Mouse (Mus musculus) E14TG2a.4 (cell line): Measurements from ENCODE around the gene Hjurp.
A peak's percentile ranks its signal among the peaks of the same experiment; 100 is the strongest.

Experiments used
- H3K27me3 ChIP-seq: 2 replicates; pipeline ENCODE4 v1.6.1; 2014; ENCODE audit warnings: low read length, control low read depth; ENCODE audit not compliant: insufficient read depth
- H3K36me3 ChIP-seq: 2 replicates; pipeline ENCODE4 v1.6.1; 2014; ENCODE audit warnings: low read length, control low read depth; ENCODE audit not compliant: insufficient read depth
- H3K4me1 ChIP-seq: replicated peaks from 2 replicates; pipeline ENCODE4 v1.6.1; 2014; ENCODE audit warnings: low read depth, low read length, control low read depth
- H3K4me3 ChIP-seq: replicated peaks from 2 replicates; pipeline ENCODE4 v1.5.1; 2014; ENCODE audit warnings: mild to moderate bottlenecking, low read length
- H3K9me3 ChIP-seq: 2 replicates; pipeline ENCODE4 v1.6.1; 2014; ENCODE audit warnings: low read length, control low read depth
- CTCF ChIP-seq: conservative IDR thresholded peaks from 2 replicates; pipeline ENCODE4 v1.5.1; 2014; ENCODE audit warnings: low read length
- NANOG ChIP-seq: IDR thresholded peaks from 2 replicates; pipeline ENCODE4 v1.6.1; 2014; ENCODE audit warnings: borderline replicate concordance, low read length, mixed read lengths
- POU5F1 ChIP-seq: IDR thresholded peaks from 2 replicates; pipeline ENCODE4 v1.6.1; 2014; ENCODE audit warnings: low read length, borderline replicate concordance

Gene Hjurp

GRCm38 (mm10) chr1:88277098-88277817 lies at the start of gene Hjurp, which contains the start of gene Trpm8:
Gene Hjurp, minus strand, starts transcription at chr1:88277633.
Gene Trpm8, plus strand, starts transcription at chr1:88277661.
- peaks cover 52% of the 10 kb centered on the region for H3K9me3 ChIP-seq
- H3K4me1 ChIP-seq: peaks cover 59% of the 10 kb centered on the region
- peak within 1 kb of the TSS; percentile 89 for H3K4me3 ChIP-seq
- H3K27me3 ChIP-seq: no peaks in the 10 kb centered on the region
- H3K36me3 ChIP-seq: peaks cover 39% of the 10 kb centered on the region
- peak; percentile 98 for TF ChIP-seq CTCF
- no peak for TF ChIP-seq POU5F1
- TF ChIP-seq NANOG: peak; percentile 19; the same call in 1 of the 2 replicates

- Histone ChIP-seq H3K4me3 (no peak overlapping the region), H3K4me1 (no peaks in the 10 kb centered on the region), H3K9me3 (peaks cover 7% of the 10 kb centered on the region), H3K27me3 (no peaks in the 10 kb centered on the region), H3K36me3 (no peaks in the 10 kb centered on the region)
- TF ChIP-seq NANOG (no peak), CTCF (no peak), POU5F1 (no peak)
These were observed 45.7 kb upstream of the Hjurp start for GRCm38 (mm10) chr1:88323101-88323500.

- Histone ChIP-seq H3K36me3 (no peaks in the 10 kb centered on the region), H3K4me3 (no peak overlapping the region), H3K27me3 (no peaks in the 10 kb centered on the region), H3K4me1 (no peaks in the 10 kb centered on the region), H3K9me3 (no peaks in the 10 kb centered on the region)
- TF ChIP-seq CTCF: no peak
- no peak for TF ChIP-seq POU5F1
- no peak for TF ChIP-seq NANOG
These were observed 44.7 kb upstream of the Hjurp start for GRCm38 (mm10) chr1:88322146-88322545.

GRCm38 (mm10) chr1:88320821-88321395 lies 43.5 kb upstream of the Hjurp start:
- H3K27me3 ChIP-seq: no peaks in the 10 kb centered on the region
- H3K4me3 ChIP-seq: no peak overlapping the region
- no peaks in the 10 kb centered on the region for H3K4me1 ChIP-seq
- TF ChIP-seq POU5F1 (no peak), NANOG (no peak), CTCF (no peak)
- H3K9me3 ChIP-seq: no peaks in the 10 kb centered on the region
- H3K36me3 ChIP-seq: no peaks in the 10 kb centered on the region

GRCm38 (mm10) chr1:88318531-88319060 lies 41.2 kb upstream of the Hjurp start:
- Histone ChIP-seq H3K4me1 (no peaks in the 10 kb centered on the region), H3K4me3 (no peak overlapping the region), H3K27me3 (no peaks in the 10 kb centered on the region), H3K36me3 (no peaks in the 10 kb centered on the region), H3K9me3 (no peaks in the 10 kb centered on the region)
- TF ChIP-seq NANOG (no peak), POU5F1 (no peak), CTCF (peak; percentile 75)

GRCm38 (mm10) chr1:88317279-88317678 lies 39.8 kb upstream of the Hjurp start:
- no peaks in the 10 kb centered on the region for H3K9me3 ChIP-seq
- H3K27me3 ChIP-seq: no peaks in the 10 kb centered on the region
- no peak for TF ChIP-seq CTCF
- no peak for TF ChIP-seq NANOG
- TF ChIP-seq POU5F1: no peak
- H3K36me3 ChIP-seq: no peaks in the 10 kb centered on the region
- H3K4me3 ChIP-seq: no peak overlapping the region
- H3K4me1 ChIP-seq: no peaks in the 10 kb centered on the region

GRCm38 (mm10) chr1:88310349-88310748 lies 32.9 kb upstream of the Hjurp start:
- Histone ChIP-seq H3K9me3 (no peaks in the 10 kb centered on the region), H3K27me3 (no peaks in the 10 kb centered on the region), H3K36me3 (no peaks in the 10 kb centered on the region), H3K4me3 (no peak overlapping the region), H3K4me1 (no peaks in the 10 kb centered on the region)
- no peak for TF ChIP-seq NANOG
- TF ChIP-seq CTCF: no peak
- no peak for TF ChIP-seq POU5F1

- Histone ChIP-seq H3K4me3 (no peak overlapping the region), H3K27me3 (no peaks in the 10 kb centered on the region), H3K9me3 (no peaks in the 10 kb centered on the region), H3K4me1 (no peaks in the 10 kb centered on the region), H3K36me3 (no peaks in the 10 kb centered on the region)
- TF ChIP-seq POU5F1 (no peak), CTCF (no peak), NANOG (no peak)
These were observed 32.5 kb upstream of the Hjurp start for GRCm38 (mm10) chr1:88309905-88310304.
